Mouse (Mus musculus): ENCODE results near the gene Mmp28. TPM values are rescaled to one million over a fixed set of nuclear protein-coding genes. Genes with fewer than 3 reads are reported as not detected.

Gene Mmp28
- polyA plus RNA-seq, 1 experiment from 2014 or later = 3.3 TPM

- peak overlapping the region; percentile 72 for H3K9ac ChIP-seq (ENCODE audit: low read length)
- no peak overlapping the region for H3K27ac ChIP-seq (ENCODE audit: low read length)
- H3K4me2 ChIP-seq (ENCODE audit: low read depth, low read length) = peak overlapping the region; percentile 96
- peaks cover 5% of the 10 kb centered on the region; the same call in 1 of the 2 replicates for H3K4me1 ChIP-seq (ENCODE audit: control insufficient read depth, insufficient read depth, low read length)
- ATAC-seq (ENCODE audit: insufficient read depth, low FRiP score) = peak; percentile 90
- H3K27me3 ChIP-seq (ENCODE audit: control insufficient read depth, insufficient read depth, low read length) = peaks cover 40% of the 10 kb centered on the region
- under 1% methylated on average over 63 of the region's 75 CpGs for WGBS
- no peaks in the 10 kb centered on the region for H3K9me3 ChIP-seq (replicated peaks; ENCODE audit: control insufficient read depth, low read length)
- peak overlapping the region; percentile 74 for H3K4me3 ChIP-seq (replicated peaks; ENCODE audit: low read length)
- no peaks in the 10 kb centered on the region for H3K36me3 ChIP-seq (ENCODE audit: control insufficient read depth, insufficient read depth, low read length)
Measured at GRCm38 (mm10) chr11:83440081-83441064, 22.5 kb downstream of the Mmp28 start.

- Histone ChIP-seq H3K4me1 (ENCODE audit: control insufficient read depth, insufficient read depth, low read length) (peaks cover 2% of the 10 kb centered on the region; the same call in 1 of the 2 replicates), H3K4me2 (ENCODE audit: low read depth, low read length) (peak overlapping the region; percentile 96), H3K27me3 (ENCODE audit: control insufficient read depth, insufficient read depth, low read length) (peaks cover 33% of the 10 kb centered on the region), H3K9me3 (replicated peaks; ENCODE audit: control insufficient read depth, low read length) (no peaks in the 10 kb centered on the region), H3K4me3 (replicated peaks; ENCODE audit: low read length) (peak overlapping the region; percentile 74), H3K36me3 (ENCODE audit: control insufficient read depth, insufficient read depth, low read length) (no peaks in the 10 kb centered on the region), H3K9ac (ENCODE audit: low read length) (peak overlapping the region; percentile 71; the same call in 1 of the 2 replicates), H3K27ac (ENCODE audit: low read length) (no peak overlapping the region)
- WGBS = 29% methylated on average over 11 of the region's 11 CpGs
- no peak for ATAC-seq (ENCODE audit: insufficient read depth, low FRiP score)
Measured at GRCm38 (mm10) chr11:83439426-83440060, 23.3 kb downstream of the Mmp28 start.

- Histone ChIP-seq H3K27me3 (ENCODE audit: control insufficient read depth, insufficient read depth, low read length) (peaks cover 14% of the 10 kb centered on the region), H3K9me3 (replicated peaks; ENCODE audit: control insufficient read depth, low read length) (no peaks in the 10 kb centered on the region), H3K4me3 (replicated peaks; ENCODE audit: low read length) (no peak within 1 kb of the TSS), H3K4me2 (ENCODE audit: low read depth, low read length) (no peak within 1 kb of the TSS), H3K36me3 (ENCODE audit: control insufficient read depth, insufficient read depth, low read length) (no peaks in the 10 kb centered on the region), H3K4me1 (ENCODE audit: control insufficient read depth, insufficient read depth, low read length) (no peaks in the 10 kb centered on the region; the same call in 1 of the 2 replicates), H3K27ac (ENCODE audit: low read length) (no peak within 1 kb of the TSS), H3K9ac (ENCODE audit: low read length) (no peak within 1 kb of the TSS)
- WGBS = 90% methylated on average over 1 of the region's 1 CpGs
- ATAC-seq (ENCODE audit: insufficient read depth, low FRiP score) = no peak
Measured at GRCm38 (mm10) chr11:83437377-83437776, 25.5 kb downstream of the Mmp28 start, which contains the start of gene 1700020L24Rik. TSS of gene 1700020L24Rik (plus strand) at chr11:83437677.

- H3K9ac ChIP-seq (ENCODE audit: low read length) = no peak overlapping the region
- H3K27ac ChIP-seq (ENCODE audit: low read length) = no peak overlapping the region
- no peak overlapping the region for H3K4me2 ChIP-seq (ENCODE audit: low read depth, low read length)
- H3K27me3 ChIP-seq (ENCODE audit: control insufficient read depth, insufficient read depth, low read length) = peaks cover 9% of the 10 kb centered on the region; the same call in 1 of the 2 replicates
- no peaks in the 10 kb centered on the region for H3K36me3 ChIP-seq (ENCODE audit: control insufficient read depth, insufficient read depth, low read length)
- no peak for ATAC-seq (ENCODE audit: insufficient read depth, low FRiP score)
- H3K4me1 ChIP-seq (ENCODE audit: control insufficient read depth, insufficient read depth, low read length) = 0 out of 2 replicates have a peak, but pooled peaks cover 6% of the 10 kb centered on the region
- 80% methylated on average over 2 of the region's 2 CpGs for WGBS
- H3K4me3 ChIP-seq (replicated peaks; ENCODE audit: low read length) = no peak overlapping the region
- no peaks in the 10 kb centered on the region for H3K9me3 ChIP-seq (replicated peaks; ENCODE audit: control insufficient read depth, low read length)
Measured at GRCm38 (mm10) chr11:83432533-83432932, 30.3 kb downstream of the Mmp28 start.

- Histone ChIP-seq H3K4me2 (ENCODE audit: low read depth, low read length) (no peak within 1 kb of the TSS), H3K27ac (ENCODE audit: low read length) (no peak within 1 kb of the TSS), H3K36me3 (ENCODE audit: control insufficient read depth, insufficient read depth, low read length) (no peaks in the 10 kb centered on the region), H3K4me3 (replicated peaks; ENCODE audit: low read length) (no peak within 1 kb of the TSS), H3K9me3 (replicated peaks; ENCODE audit: control insufficient read depth, low read length) (no peaks in the 10 kb centered on the region), H3K4me1 (ENCODE audit: control insufficient read depth, insufficient read depth, low read length) (0 out of 2 replicates have a peak, but pooled peaks cover 6% of the 10 kb centered on the region), H3K9ac (ENCODE audit: low read length) (no peak within 1 kb of the TSS), H3K27me3 (ENCODE audit: control insufficient read depth, insufficient read depth, low read length) (peaks cover 27% of the 10 kb centered on the region)
- WGBS = 48% methylated on average over 5 of the region's 5 CpGs
- ATAC-seq (ENCODE audit: insufficient read depth, low FRiP score) = no peak
Measured at GRCm38 (mm10) chr11:83429355-83429754, 33.5 kb downstream of the Mmp28 start, which contains the start of gene Gas2l2. TSS of gene Gas2l2 (minus strand) at chr11:83429455.

- Histone ChIP-seq H3K27ac (ENCODE audit: low read length) (no peak overlapping the region), H3K4me3 (replicated peaks; ENCODE audit: low read length) (no peak overlapping the region), H3K4me2 (ENCODE audit: low read depth, low read length) (peak overlapping the region; percentile 9; the same call in 1 of the 2 replicates), H3K4me1 (ENCODE audit: control insufficient read depth, insufficient read depth, low read length) (0 out of 2 replicates have a peak, but pooled peaks cover 6% of the 10 kb centered on the region), H3K9me3 (replicated peaks; ENCODE audit: control insufficient read depth, low read length) (no peaks in the 10 kb centered on the region), H3K9ac (ENCODE audit: low read length) (no peak overlapping the region), H3K27me3 (ENCODE audit: control insufficient read depth, insufficient read depth, low read length) (peaks cover 27% of the 10 kb centered on the region), H3K36me3 (ENCODE audit: control insufficient read depth, insufficient read depth, low read length) (no peaks in the 10 kb centered on the region)
- 20% methylated on average over 17 of the region's 17 CpGs for WGBS
- ATAC-seq (ENCODE audit: insufficient read depth, low FRiP score) = no peak
Measured at GRCm38 (mm10) chr11:83426964-83427363, 35.9 kb downstream of the Mmp28 start.

GRCm38 (mm10) chr11:83424681-83425080, 38.2 kb downstream of the Mmp28 start:
- H3K4me2 ChIP-seq (ENCODE audit: low read depth, low read length) = no peak overlapping the region
- H3K4me3 ChIP-seq (replicated peaks; ENCODE audit: low read length) = no peak overlapping the region
- WGBS = 10% methylated on average over 8 of the region's 8 CpGs
- H3K9me3 ChIP-seq (replicated peaks; ENCODE audit: control insufficient read depth, low read length) = no peaks in the 10 kb centered on the region
- ATAC-seq (ENCODE audit: insufficient read depth, low FRiP score) = no peak
- H3K27me3 ChIP-seq (ENCODE audit: control insufficient read depth, insufficient read depth, low read length) = peaks cover 37% of the 10 kb centered on the region
- no peak overlapping the region for H3K9ac ChIP-seq (ENCODE audit: low read length)
- H3K4me1 ChIP-seq (ENCODE audit: control insufficient read depth, insufficient read depth, low read length) = 0 out of 2 replicates have a peak, but pooled peaks cover 5% of the 10 kb centered on the region
- H3K27ac ChIP-seq (ENCODE audit: low read length) = no peak overlapping the region
- H3K36me3 ChIP-seq (ENCODE audit: control insufficient read depth, insufficient read depth, low read length) = no peaks in the 10 kb centered on the region

GRCm38 (mm10) chr11:83421305-83421704, 41.6 kb downstream of the Mmp28 start:
- no peaks in the 10 kb centered on the region for H3K4me1 ChIP-seq (ENCODE audit: control insufficient read depth, insufficient read depth, low read length)
- H3K4me2 ChIP-seq (ENCODE audit: low read depth, low read length) = no peak overlapping the region
- H3K4me3 ChIP-seq (replicated peaks; ENCODE audit: low read length) = no peak overlapping the region
- no peaks in the 10 kb centered on the region for H3K36me3 ChIP-seq (ENCODE audit: control insufficient read depth, insufficient read depth, low read length)
- H3K27ac ChIP-seq (ENCODE audit: low read length) = no peak overlapping the region
- no peaks in the 10 kb centered on the region for H3K9me3 ChIP-seq (replicated peaks; ENCODE audit: control insufficient read depth, low read length)
- H3K9ac ChIP-seq (ENCODE audit: low read length) = no peak overlapping the region
- peaks cover 34% of the 10 kb centered on the region for H3K27me3 ChIP-seq (ENCODE audit: control insufficient read depth, insufficient read depth, low read length)
- WGBS = 4% methylated on average over 9 of the region's 9 CpGs
- no peak for ATAC-seq (ENCODE audit: insufficient read depth, low FRiP score)
